Mouse (Mus musculus): ENCODE measurements around the gene Cadm2.

The Cadm2 gene

DNA sequence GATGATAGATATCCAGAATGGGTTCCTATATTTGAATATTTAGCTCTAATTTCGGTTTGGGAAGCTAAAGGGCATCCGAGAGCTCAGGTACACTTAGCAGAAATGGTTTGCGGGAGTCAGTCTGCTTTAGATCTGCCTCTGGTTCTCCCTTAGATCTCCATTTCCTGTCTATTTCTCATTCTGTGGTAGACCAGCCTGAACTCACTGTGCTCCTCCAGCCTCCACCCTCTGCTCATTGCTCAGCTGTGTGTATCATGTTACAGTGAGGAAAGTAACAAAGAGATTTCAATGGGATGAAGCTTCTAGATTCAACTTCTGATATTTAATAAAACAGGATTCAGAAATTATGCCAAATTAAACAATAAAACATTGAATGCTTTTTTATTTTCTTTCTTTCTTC, 661.6 kb downstream of the Cadm2 start:
- peak; percentile 9 for DNase-seq (ENCODE audit: low read depth, low spot score)

DNA sequence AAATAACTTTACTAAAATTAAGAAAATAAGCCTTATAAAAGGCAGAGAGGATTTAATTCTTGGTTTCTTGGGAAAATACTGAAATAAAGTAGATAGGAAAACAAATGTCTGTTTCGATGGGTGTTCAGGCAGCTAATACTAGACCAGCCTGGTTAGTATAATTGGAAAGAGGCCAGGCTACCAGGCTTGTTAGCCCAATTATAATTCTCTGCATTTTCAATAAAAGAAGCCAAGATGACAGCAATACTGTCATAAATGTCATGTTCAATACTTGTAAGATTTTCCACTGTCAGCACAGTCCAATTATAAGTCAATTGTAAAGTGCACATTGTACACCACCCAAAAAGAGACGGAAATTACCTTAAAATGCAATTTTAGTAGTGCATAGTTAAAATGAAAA, 664.8 kb downstream of the Cadm2 start:
- DNase-seq (ENCODE audit: low read depth, low spot score) = no peak

DNA sequence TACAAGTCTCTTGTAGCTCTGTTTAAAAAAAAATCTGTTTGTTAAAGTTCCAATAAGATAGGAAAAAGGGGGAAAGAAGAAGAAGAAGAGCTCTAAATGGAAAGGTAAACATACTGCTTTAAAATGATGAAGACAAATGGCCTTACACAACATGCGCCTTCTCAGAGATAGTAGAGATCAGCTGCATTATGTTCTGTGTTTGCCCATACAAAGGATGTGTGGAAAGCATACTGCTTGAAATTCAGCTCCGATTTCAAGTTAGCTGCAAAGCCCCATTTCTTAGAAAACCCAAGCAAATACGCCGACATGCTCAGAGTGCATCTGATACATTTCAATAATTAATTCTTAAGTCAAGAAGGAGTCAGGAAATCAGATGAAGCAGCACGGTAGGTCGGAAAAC, 684.4 kb downstream of the Cadm2 start:
- no peak for DNase-seq (ENCODE audit: low read depth, low spot score)

DNA sequence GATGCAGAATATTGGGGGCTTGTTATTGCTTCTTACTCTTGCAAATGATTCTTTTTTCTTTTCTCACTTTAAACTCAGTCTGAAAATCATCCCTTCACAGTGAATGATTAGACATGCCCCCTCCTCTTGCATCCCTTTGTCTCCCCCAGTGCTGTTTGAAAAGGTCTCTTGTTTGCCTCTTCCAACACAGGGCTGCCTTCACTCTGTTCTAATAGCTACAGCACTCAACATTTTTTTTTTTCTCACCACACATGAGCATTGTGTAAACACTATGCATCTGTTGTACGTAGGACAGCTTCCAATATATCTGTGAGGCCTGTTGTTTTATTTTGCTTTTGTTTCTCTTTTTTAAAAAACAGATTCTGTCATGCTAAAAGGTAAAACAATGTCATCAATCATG, 695.2 kb downstream of the Cadm2 start:
- DNase-seq (ENCODE audit: low read depth, low spot score) = no peak

DNA sequence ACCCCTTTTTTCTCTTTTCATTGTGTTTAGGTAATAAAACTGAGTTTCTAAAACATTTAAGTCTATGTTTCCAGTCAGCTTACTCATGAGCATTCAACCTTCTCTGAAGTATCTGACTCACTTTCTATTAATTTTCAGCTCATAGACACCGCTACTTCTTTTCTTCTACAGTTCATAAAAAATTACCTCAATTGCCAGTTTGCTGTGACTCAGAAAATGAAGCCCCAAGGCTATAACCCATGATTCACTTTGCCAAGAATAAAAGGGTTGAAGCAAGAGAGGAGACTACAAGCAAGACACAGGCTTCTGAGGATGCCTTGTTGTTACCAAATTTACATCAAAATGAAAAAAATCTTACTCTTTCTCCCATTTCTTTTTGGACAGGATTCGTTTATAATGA, 698.0 kb downstream of the Cadm2 start:
- DNase-seq (ENCODE audit: low read depth, low spot score) = no peak

DNA sequence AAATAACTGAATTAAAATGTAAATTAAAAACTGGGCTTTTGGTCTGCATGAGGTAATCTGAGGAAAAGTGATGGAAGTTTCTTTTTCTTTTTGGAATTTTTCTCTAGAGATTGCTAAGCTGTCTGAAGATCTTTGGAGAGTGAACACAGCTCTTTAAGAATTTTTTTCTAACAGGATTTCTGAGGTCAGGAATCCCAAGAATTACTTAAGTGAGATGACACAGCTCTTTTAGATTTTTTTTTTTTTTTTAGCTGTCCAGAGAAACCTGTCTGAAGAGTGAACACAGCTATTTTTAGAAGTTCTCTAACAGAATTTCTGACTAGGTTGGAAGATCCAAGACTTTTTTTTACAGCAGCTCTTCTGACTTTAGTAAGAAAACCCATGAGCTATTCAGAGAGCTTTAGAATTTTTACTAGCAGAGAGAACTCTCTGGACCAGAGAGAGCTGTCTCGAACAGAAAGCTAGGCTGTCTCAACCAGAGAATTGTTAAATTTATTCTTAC, 699.2 kb downstream of the Cadm2 start:
- DNase-seq (ENCODE audit: low read depth, low spot score) = no peak

DNA sequence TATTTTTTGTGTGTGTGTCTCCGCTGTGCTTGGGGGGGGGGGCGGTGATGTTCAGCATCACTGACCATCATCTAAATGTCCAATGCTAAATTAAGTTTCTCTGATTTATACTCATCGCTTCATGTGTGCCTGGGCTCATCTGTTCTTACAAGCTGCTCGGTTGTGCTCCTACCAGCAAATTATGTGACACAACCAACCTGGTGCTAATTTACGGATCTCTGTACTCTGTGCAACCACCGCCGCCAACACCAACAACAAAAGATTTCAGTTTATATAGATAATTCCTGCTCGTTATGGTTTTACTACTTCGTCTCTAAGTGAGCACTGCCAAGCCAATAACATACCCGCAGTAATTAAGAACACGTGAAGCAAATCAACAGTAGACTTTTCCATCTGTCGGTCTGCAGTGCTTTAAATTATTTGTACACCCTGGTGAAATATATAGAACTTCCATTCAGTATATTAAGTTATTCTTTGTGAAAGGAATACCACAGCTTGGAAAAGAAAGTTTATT, 700.8 kb downstream of the Cadm2 start:
- DNase-seq (ENCODE audit: low read depth, low spot score) = peak; percentile 37

DNA sequence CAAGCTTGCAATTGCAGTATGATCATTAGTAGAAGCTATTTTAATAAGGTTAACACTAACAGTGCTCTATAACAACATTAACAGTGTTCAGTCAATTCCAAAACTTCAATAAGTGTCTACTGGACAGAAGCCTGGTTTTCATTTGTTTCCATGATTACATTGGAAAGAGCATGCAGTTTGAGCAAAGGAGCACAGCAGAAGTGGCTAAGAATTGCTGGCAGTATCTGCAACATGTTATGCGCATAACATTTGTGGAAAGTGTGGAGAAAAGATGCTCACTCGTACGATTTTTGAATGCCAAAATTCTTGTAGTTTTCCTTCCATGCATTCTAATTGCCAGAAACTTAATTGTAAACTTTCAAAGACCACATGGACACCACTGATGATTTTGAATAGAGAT, 718.9 kb downstream of the Cadm2 start:
- no peak for DNase-seq (ENCODE audit: low read depth, low spot score)

DNA sequence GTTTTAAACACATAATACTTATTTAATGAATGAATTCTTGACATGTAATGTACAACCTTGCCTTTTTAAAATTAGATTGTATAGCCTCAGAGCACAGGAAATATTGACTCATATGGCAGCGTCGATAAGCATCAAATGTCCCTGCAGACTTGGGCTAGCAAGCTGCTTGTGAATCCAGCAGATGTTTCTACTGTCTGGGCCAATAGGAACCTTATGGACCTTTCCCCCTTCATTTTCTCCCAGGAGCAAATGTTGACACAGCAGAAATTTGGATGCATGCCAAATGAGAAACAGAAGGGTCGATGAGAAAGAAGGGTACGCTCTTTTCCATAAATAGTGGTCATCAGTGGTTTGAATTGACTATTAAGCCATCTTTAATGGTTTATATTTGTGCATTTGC, 720.0 kb downstream of the Cadm2 start:
- DNase-seq (ENCODE audit: low read depth, low spot score) = no peak

DNA sequence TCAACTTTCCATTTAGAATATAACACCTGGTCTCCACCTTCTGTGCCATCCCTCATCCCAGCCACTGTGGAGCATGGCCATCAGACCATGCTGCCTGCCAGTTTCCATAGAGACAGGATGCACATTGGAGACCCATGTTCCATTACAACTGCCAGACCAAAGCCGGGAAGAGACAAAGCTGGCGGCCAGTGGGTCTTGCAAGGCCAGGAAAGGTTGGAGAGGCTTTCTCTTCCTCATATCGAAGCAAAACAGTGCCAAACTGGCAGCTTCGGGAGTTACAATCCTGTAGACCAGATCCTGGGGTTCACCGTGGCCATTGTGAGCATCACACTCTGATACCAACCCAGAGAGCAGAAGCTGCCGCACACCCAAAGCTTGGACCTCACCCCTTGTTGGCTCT, 728.3 kb downstream of the Cadm2 start:
- DNase-seq (ENCODE audit: low read depth, low spot score) = no peak

DNA sequence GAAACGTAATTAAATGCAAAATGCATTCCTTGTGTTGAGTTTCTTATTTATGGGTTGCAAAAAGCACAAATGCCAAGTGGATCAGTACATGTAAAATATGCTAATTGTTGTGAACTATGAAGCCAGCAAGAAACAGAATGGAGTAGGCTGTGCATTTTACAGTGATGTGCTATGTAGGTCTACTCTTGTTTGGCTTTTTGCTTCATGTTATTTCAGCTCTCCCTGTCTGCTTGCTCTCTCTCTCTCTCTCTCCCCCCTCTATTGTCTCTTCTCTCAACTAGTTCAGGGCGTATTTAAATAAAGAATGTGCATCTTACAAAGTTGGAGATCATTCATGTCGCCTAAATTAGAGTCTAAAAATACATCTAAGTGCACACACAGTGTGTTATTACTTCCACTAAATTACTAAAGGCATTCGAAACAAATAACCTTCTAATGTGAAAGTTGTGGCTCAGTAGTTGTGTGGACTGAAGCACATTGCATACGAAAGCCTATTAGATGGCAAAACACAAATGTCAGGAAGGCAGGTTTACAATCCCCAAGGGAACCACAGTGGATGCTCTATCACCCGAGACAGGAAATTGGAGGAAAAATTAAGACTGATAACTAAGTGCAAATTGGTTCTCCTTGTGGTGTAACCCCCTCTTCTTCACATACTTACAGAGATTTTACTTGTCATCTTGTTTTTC, 729.0 kb downstream of the Cadm2 start:
- no peak for DNase-seq (ENCODE audit: low read depth, low spot score)

DNA sequence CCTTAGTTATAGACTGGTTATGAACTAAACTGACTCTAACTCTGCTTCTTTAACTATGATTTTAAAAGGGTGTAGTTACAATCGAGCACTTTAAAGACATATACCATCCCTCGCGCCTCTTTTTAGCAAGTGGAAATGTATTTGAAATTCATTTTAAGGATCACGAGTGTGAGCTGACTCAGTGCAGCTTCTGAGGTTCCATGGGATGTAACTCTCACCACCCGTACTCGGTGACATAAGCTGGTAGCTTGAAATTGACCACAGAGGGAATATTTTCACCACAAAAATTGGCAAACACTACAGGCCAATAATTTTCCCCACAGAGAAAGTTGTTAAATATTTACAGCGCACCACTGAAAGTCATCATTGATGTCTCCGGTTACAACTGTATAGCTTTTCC, 730.8 kb downstream of the Cadm2 start:
- DNase-seq (ENCODE audit: low read depth, low spot score) = no peak

DNA sequence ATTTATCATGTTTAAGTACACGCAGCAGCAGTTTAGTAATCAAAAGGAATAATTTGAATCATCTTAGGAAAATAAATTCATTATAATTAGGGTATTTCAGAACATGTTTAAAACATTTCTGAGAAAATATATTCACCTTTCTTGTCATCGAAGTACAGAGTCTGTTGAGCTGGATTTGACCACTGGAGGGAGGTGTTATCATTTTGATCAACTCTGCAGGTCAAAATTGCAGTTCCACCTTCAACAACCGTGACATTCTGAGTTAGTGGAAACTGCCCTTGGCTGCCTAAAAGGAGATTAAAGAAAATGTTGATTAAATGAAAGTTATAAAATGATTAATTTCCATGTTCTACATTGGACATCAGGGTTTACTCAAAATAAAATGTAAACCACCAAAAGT, 738.1 kb downstream of the Cadm2 start:
- no peak for DNase-seq (ENCODE audit: low read depth, low spot score)

DNA sequence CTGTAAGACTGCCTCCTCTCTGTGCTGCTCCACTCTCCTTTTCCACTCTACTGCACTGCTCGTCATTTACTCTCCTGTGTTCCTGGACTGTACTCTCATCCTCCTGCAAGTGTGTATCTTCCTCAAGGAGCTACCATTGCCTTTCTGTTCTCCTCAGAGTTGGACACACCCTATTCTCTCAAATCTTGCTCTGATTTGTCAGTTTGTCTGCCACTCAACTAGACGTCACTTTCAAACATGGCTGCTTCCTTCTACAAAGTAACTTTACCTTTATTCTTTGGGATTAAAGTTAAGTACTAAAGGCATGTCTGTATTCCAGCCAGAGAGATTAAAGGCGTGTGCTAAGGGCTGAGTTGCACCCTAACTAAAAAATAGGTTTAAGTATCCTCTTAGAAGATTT, 749.5 kb downstream of the Cadm2 start:
- DNase-seq (ENCODE audit: low read depth, low spot score) = no peak

DNA sequence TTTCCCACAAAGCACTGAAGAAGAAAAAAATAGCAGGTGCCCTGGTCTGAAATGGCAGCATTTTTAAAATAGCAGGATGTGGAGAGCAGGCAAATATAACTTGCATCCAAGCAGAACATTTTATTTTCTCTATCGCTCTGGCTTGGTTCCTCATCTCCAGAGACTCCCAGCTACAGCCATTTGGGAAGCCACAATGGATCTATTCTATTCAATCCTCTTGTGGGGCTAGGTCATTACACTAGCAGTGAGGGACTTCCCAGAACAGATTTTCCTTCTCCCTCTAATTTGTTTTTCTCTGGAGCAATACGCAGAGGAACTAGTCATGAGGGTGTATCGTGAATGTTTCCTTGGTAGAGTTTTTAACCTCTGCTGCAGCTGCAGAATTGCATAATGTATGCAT, 769.7 kb downstream of the Cadm2 start:
- DNase-seq (ENCODE audit: low read depth, low spot score) = no peak

DNA sequence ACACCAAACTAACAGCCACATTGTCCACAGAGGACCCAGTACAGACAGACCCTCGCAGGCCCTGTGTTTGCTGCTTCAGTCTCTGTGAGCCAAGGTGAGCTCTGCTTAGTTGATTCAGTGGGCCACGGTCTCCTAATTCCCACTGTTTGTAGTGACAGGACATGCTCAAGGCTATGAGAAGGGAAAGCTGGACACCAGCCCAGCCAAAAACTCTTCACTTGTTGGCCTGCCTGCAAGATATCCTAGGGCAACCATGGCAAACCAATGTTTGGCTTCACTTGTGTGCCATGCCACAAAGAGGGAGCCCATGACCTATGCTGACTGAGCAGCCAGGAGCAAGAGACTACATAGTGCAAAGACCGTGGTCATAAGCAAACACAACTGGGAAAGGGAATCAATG, 795.8 kb downstream of the Cadm2 start:
- DNase-seq (ENCODE audit: low read depth, low spot score) = no peak

DNA sequence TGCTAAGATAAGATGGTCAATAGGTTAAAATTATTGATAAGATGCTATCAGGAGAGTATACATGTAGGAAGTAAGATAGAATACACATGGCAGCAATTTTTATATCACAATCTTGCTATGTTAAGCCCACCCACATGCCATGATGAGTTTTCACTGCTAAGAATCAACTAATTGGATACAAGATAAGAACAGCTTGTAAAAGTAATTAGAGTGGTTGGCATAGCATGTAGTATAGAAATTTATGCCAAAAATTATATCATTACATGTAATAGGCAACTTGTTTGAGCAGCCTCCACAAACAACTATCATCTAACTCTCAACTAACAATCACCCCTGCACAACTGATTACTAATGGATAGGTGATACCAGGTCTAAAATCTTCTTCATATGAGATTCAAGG, 809.2 kb downstream of the Cadm2 start:
- DNase-seq (ENCODE audit: low read depth, low spot score) = no peak

DNA sequence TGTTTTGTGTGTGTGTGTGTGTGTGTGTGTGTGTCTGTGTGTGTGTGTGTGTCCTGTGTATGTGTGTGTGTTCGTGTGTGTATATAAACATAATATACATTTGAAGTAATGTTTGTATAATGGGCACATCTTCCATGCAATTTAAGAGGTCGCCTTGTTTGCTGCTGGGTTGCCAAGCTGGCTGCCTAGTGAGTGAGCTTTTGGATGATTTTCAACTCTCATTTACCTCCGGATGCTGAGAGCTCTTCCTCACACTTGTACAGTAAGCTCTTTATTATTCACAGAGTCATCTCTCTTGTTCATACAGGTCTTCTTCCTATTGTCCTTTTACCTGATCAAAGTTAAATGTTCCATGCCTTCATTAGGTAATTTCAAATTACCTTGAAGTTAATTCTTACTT, 822.5 kb downstream of the Cadm2 start:
- no peak for DNase-seq (ENCODE audit: low read depth, low spot score)

DNA sequence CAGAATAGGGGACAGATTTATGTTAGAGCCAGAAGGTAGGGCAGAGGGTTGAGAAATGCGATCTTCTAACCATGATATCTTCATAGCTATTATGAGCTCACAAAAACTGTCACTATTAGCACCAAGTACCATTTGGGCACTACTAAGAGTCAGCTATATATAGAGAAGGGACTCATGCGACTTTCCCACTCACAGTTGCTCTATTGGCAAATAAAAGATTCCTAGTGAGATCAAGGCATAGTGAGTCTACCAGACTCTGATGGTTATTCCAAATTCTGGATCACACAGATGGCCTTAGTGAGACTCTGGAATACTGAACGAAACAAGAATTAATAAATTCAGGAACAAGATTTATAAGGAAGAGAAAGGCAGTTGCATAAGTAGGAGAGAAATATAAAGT, 827.6 kb downstream of the Cadm2 start:
- no peak for DNase-seq (ENCODE audit: low read depth, low spot score)

DNA sequence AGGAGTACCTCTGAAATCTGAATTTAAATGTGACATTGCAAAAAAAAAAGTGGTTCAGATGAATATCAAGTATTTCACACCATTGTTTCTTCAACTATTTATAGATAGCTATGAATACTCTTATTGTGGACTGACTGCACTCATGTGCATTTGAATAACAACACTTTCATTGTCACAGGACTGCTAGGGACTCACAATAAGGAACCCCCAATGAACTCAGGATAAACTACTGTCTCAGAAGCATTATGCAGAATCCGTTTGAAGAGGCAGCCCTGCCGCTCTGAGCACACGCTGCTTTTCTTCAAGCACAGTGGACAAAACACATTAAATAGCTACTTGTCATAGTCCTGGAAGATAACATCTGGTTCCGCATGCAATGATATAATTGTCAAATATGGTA, 848.8 kb downstream of the Cadm2 start:
- no peak for DNase-seq (ENCODE audit: low read depth, low spot score)

DNA sequence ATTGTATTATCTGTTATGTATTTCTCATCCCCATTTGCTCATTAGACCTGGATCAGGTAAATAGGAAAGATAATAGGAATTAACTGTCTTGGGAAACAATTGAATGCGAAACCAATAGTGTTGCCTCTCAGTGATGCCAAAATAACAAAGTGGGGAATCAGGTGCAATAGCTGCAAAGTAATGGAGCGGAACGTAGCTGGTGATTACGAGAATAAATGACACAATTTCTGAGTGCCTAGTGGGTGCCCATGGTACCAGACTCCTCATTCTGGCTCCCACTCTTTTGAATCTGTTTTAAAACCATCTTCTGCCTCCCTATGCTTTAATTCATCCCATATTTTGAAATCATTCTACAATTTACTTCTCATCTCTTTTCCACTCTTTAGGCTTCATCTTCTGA, 851.2 kb downstream of the Cadm2 start:
- DNase-seq (ENCODE audit: low read depth, low spot score) = no peak

DNA sequence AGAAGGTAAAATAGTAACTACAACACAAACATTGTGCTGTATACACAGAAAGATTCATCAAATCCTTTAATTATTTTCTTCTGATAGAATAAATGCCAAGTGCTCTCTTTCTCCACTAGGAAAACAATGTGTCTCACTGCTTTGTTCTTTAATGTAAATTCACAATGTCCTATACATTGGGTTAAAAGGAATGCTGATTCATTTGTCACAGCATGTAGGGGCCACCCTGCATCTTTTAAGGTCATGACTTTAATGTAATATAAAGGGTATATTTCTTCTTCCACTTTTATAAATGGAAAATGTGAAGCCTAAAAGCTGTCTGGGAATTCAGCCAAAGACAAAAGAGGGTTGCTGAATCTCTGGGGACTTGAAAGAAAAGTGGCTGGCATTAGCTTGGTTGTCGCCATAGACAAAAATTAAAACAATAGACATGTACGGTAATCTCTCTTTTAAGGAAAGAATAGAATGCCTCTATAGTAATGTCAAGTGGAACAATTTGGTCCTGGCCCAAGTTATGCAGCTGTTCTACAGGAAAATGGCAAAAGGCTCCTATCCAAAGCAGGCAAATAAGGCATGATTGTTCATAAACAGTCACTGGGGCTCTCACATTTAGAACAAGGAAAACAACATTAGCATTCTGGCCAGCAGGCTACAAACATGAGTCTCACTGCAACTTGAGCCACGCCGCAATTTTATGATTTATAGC, 851.9 kb downstream of the Cadm2 start:
- no peak for DNase-seq (ENCODE audit: low read depth, low spot score)
